Mouse (Mus musculus) MEL (cell line): ENCODE data around the gene Cog7. TPM values are rescaled to one million over a fixed set of nuclear protein-coding genes. Genes with fewer than 3 reads are reported as not detected.

ENCODE experiments used
- DNase-seq: peaks from one replicate; pipeline ENCODE4 v3.0.0; 2011; ENCODE audit warnings: low read depth, low spot score
- H3K27ac ChIP-seq: 2 replicates; pipeline ENCODE4 v1.5.1; 2012; ENCODE audit warnings: low read depth, mild to moderate bottlenecking, control low read depth, low read length, moderate library complexity; ENCODE audit not compliant: control insufficient read depth
- H3K27me3 ChIP-seq, 2 experiments: fragments of 150-350 bp in 1 of 2; sonication (generic) in 1 of 2; 2 replicates each; pipeline ENCODE4 v1.6.1; 2012; ENCODE audit warnings: low read length in 2 of 2, mild to moderate bottlenecking in 2 of 2, improper control_type of control experiment in 1 of 2, moderate library complexity in 1 of 2; ENCODE audit not compliant: insufficient read depth in 2 of 2, control insufficient read depth in 1 of 2
- H3K36me3 ChIP-seq, 2 experiments: 2 replicates each; pipeline ENCODE4 v1.6.1; 2012 to 2014; ENCODE audit warnings: low read length in 2 of 2, improper control_type of control experiment in 1 of 2, inconsistent platforms in 1 of 2, mild to moderate bottlenecking in 1 of 2; ENCODE audit not compliant: insufficient read depth in 2 of 2, control insufficient read depth in 1 of 2
- H3K4me1 ChIP-seq, 2 experiments: fragments of 150-350 bp in 1 of 2; sonication (generic) in 1 of 2; 2 replicates each; pipeline ENCODE4 v1.6.1; 2012; ENCODE audit warnings: low read length in 2 of 2, improper control_type of control experiment in 1 of 2, mild to moderate bottlenecking in 1 of 2; ENCODE audit not compliant: insufficient read depth in 2 of 2, control insufficient read depth in 1 of 2
- H3K4me3 ChIP-seq, 2 experiments: fragments of 150-350 bp in 1 of 2; sonication (generic) in 1 of 2; 2 replicates each; pipeline ENCODE4 v1.5.1; 2012; ENCODE audit warnings: low read depth in 2 of 2, low read length in 2 of 2, mild to moderate bottlenecking in 2 of 2, moderate library complexity in 2 of 2, control low read depth in 1 of 2, improper control_type of control experiment in 1 of 2; ENCODE audit not compliant: control insufficient read depth in 1 of 2, insufficient read depth in 1 of 2
- H3K79me2 ChIP-seq: 2 replicates; pipeline ENCODE4 v1.6.1; 2012; ENCODE audit warnings: mild to moderate bottlenecking, low read length, moderate library complexity; ENCODE audit not compliant: control insufficient read depth, poor library complexity, insufficient read depth
- H3K9ac ChIP-seq: 2 replicates; pipeline ENCODE4 v1.6.1; 2012; ENCODE audit warnings: low read depth, mild to moderate bottlenecking, control low read depth, low read length, moderate library complexity; ENCODE audit not compliant: control insufficient read depth, poor library complexity, severe bottlenecking
- H3K9me3 ChIP-seq: fragments of 150-350 bp; sonication (generic); replicated peaks from 2 replicates; pipeline ENCODE4 v1.6.1; 2012; ENCODE audit warnings: mild to moderate bottlenecking, low read length, improper control_type of control experiment, moderate library complexity; ENCODE audit not compliant: insufficient read depth
- BHLHE40 ChIP-seq: IDR thresholded peaks from 2 replicates; pipeline ENCODE4 v1.6.1; 2012; ENCODE audit warnings: low read depth, mild to moderate bottlenecking, inconsistent platforms, low read length, improper control_type of control experiment, borderline replicate concordance
- CTCF ChIP-seq, 3 experiments: IDR thresholded peaks in 2 of 3; conservative IDR thresholded peaks in 1 of 3; 2 replicates each; pipeline ENCODE4 v1.5.1; 2011 to 2012; ENCODE audit warnings: low read length in 3 of 3, low read depth in 2 of 3, mild to moderate bottlenecking in 2 of 3, improper control_type of control experiment in 1 of 3, inconsistent platforms in 1 of 3, mixed read lengths in 1 of 3, moderate library complexity in 1 of 3; ENCODE audit not compliant: control insufficient read depth in 1 of 3, insufficient read depth in 1 of 3, poor library complexity in 1 of 3, severe bottlenecking in 1 of 3
- ELF1 ChIP-seq: IDR thresholded peaks from 2 replicates; pipeline ENCODE4 v1.6.1; 2014; ENCODE audit warnings: low read depth, mild to moderate bottlenecking, inconsistent platforms, low read length, improper control_type of control experiment, moderate library complexity
- EP300 ChIP-seq, 2 experiments: IDR thresholded peaks; 2 replicates each; pipeline ENCODE4 v1.6.1; 2011; ENCODE audit warnings: improper control_type of control experiment in 2 of 2, low read length in 2 of 2, low read depth in 1 of 2, mild to moderate bottlenecking in 1 of 2
- ETS1 ChIP-seq: IDR thresholded peaks from 2 replicates; pipeline ENCODE4 v1.6.1; 2012; ENCODE audit warnings: low read depth, mild to moderate bottlenecking, inconsistent platforms, low read length, improper control_type of control experiment, moderate library complexity
- GABPA ChIP-seq: IDR thresholded peaks from 2 replicates; pipeline ENCODE4 v1.6.1; 2012; ENCODE audit warnings: low read depth, mild to moderate bottlenecking, inconsistent platforms, low read length, improper control_type of control experiment, moderate library complexity
- GATA1 ChIP-seq: IDR thresholded peaks from 2 replicates; pipeline ENCODE4 v1.6.1; 2011; ENCODE audit warnings: low read depth, low read length, improper control_type of control experiment
- HCFC1 ChIP-seq: IDR thresholded peaks from 2 replicates; pipeline ENCODE4 v1.6.1; 2012; ENCODE audit warnings: low read depth, mild to moderate bottlenecking, inconsistent platforms, low read length, improper control_type of control experiment, moderate library complexity
- MAFK ChIP-seq: IDR thresholded peaks from 2 replicates; pipeline ENCODE4 v1.6.1; 2011; ENCODE audit warnings: low read depth, mild to moderate bottlenecking, low read length, improper control_type of control experiment, borderline replicate concordance
- MEF2A ChIP-seq: IDR thresholded peaks from 2 replicates; pipeline ENCODE4 v1.6.1; 2014; ENCODE audit warnings: low read depth, mild to moderate bottlenecking, inconsistent platforms, low read length, improper control_type of control experiment; ENCODE audit not compliant: poor library complexity, insufficient replicate concordance, severe bottlenecking; ENCODE audit errors: extremely low read depth
- MYB ChIP-seq: IDR thresholded peaks from 2 replicates; pipeline ENCODE4 v1.6.1; 2011; ENCODE audit warnings: mild to moderate bottlenecking, low read depth, low read length, improper control_type of control experiment
- RAD21 ChIP-seq: IDR thresholded peaks from 2 replicates; pipeline ENCODE4 v1.6.1; 2011; ENCODE audit warnings: mild to moderate bottlenecking, low read depth, low read length, improper control_type of control experiment
- RCOR1 ChIP-seq: IDR thresholded peaks from 2 replicates; pipeline ENCODE4 v1.6.1; 2012; ENCODE audit warnings: low read depth, mild to moderate bottlenecking, inconsistent platforms, low read length, improper control_type of control experiment
- SIN3A ChIP-seq: IDR thresholded peaks from 2 replicates; pipeline ENCODE4 v1.6.1; 2012; ENCODE audit warnings: low read length, improper control_type of control experiment, inconsistent platforms
- TAL1 ChIP-seq: IDR thresholded peaks from 2 replicates; pipeline ENCODE4 v1.6.1; 2012; ENCODE audit warnings: mild to moderate bottlenecking, inconsistent platforms, low read length, moderate library complexity, mixed read lengths
- USF2 ChIP-seq, 2 experiments: IDR thresholded peaks; 2 replicates each; pipeline ENCODE4 v1.6.1; 2011 to 2012; ENCODE audit warnings: improper control_type of control experiment in 2 of 2, low read length in 2 of 2, borderline replicate concordance in 1 of 2, inconsistent platforms in 1 of 2, low read depth in 1 of 2, mild to moderate bottlenecking in 1 of 2; ENCODE audit not compliant: insufficient read depth in 1 of 2
- ZMIZ1 ChIP-seq: IDR thresholded peaks from 2 replicates; pipeline ENCODE4 v1.6.1; 2012; ENCODE audit warnings: low read depth, mild to moderate bottlenecking, inconsistent platforms, low read length, improper control_type of control experiment, moderate library complexity
- ZNF384 ChIP-seq: IDR thresholded peaks from 2 replicates; pipeline ENCODE4 v1.6.1; 2012; ENCODE audit warnings: low read depth, mild to moderate bottlenecking, inconsistent platforms, low read length, improper control_type of control experiment
- polyA plus RNA-seq, 2 experiments: library from polyadenylated mRNA; stranded (reverse) in 1 of 2; unstranded in 1 of 2; fragments of >175 nt in 1 of 2; fragments of >200 nt in 1 of 2; gene quantifications; 2 replicates each; pipeline versions ENCODE4 v1.2.1 to v1.2.4; 2012; ENCODE audit warnings: low replicate concordance in 2 of 2, low read depth in 1 of 2; ENCODE audit not compliant: insufficient read length in 2 of 2, insufficient read depth in 1 of 2, missing spikeins in 1 of 2
- total RNA-seq: library from RNA; depleted of rRNA; stranded (reverse); fragments of 300-350 nt; gene quantifications from 2 replicates; pipeline ENCODE4 v1.2.3, GENCODE M21; 2012

The Cog7 gene
- total and polyA plus RNA-seq, 3 experiments: 17.1 to 21.2 TPM; not detected in 1

DNA sequence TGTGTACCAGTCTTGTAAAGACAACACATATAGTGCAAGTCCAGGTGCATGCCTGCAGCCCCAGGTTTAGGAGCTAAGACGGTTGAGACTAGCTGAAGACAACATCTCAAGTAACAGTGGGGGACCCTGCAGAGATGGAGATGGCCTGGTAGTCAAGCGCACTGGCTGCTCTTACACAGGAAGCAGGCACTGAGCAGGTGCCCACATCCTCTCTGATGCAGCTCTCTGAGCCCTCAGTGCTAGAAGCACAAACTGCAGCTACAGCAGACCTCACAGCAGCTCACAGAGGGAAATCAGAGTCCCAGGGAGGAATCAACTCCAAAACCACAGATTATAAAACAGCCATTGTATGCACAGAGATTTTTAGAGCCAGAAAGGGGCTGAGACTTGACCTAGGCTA, 47.2 kb downstream of the Cog7 start:
- no peak overlapping the region for H3K9ac ChIP-seq
- TF ChIP-seq BHLHE40: no peak
- no peak for TF ChIP-seq EP300 (IDR thresholded peaks at IDR 0.05; ENCODE audit: low read depth in 1 of 2, low read length in 2 of 2)
- no peak for TF ChIP-seq TAL1
- no peak for TF ChIP-seq SIN3A
- no peak for TF ChIP-seq MEF2A
- no peak for TF ChIP-seq GATA1
- no peak for TF ChIP-seq ZMIZ1
- TF ChIP-seq MAFK: no peak
- no peak for TF ChIP-seq CTCF (IDR thresholded peaks at IDR 0.05 in 2 of 3, conservative IDR thresholded peaks at IDR 0.05 in 1 of 3; ENCODE audit: control insufficient read depth in 1 of 3, insufficient read depth in 1 of 3, low read depth in 2 of 3, low read length in 3 of 3, poor library complexity in 1 of 3, severe bottlenecking in 1 of 3)
- TF ChIP-seq ZNF384: no peak
- TF ChIP-seq ELF1: no peak
- no peak for TF ChIP-seq RAD21
- TF ChIP-seq USF2 (IDR thresholded peaks at IDR 0.05; ENCODE audit: borderline replicate concordance in 1 of 2, insufficient read depth in 1 of 2, low read depth in 1 of 2, low read length in 2 of 2): no peak
- TF ChIP-seq ETS1: no peak
- TF ChIP-seq RCOR1: no peak
- no peak for TF ChIP-seq HCFC1
- TF ChIP-seq MYB: no peak
- H3K4me1 ChIP-seq: no peaks in the 10 kb centered on the region
- H3K79me2 ChIP-seq: no peaks in the 10 kb centered on the region
- DNase-seq: no peak
- H3K4me3 ChIP-seq: no peak overlapping the region
- no peak overlapping the region for H3K27ac ChIP-seq
- H3K9me3 ChIP-seq: no peaks in the 10 kb centered on the region
- H3K27me3 ChIP-seq: no peaks in the 10 kb centered on the region
- H3K36me3 ChIP-seq: no peaks in the 10 kb centered on the region

DNA sequence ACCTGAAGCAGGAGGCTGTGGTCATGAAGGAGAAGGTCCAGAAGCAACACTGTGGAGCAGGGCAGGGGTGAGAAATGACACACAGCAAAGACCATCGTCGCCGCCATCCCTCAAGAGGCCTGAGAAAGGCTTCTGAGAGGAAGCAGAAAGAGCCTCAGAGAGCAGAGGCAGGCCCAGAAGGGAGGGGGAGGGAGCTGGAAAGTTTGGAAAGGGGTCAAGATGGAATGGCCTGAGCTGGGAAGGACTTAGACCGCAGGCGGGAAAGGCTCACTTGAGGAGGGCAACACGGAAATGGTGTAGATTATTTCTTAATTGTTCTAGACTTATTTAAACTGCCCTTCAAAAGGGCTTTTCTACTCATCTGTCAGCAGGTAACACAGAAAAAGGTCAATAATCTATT, 47.8 kb downstream of the Cog7 start:
- TF ChIP-seq GABPA: no peak
- TF ChIP-seq, all 39 proteins: peak for 0
- Histone ChIP-seq H3K9ac (no peak overlapping the region), H3K9me3 (no peaks in the 10 kb centered on the region), H3K79me2 (no peaks in the 10 kb centered on the region), H3K4me1 (no peaks in the 10 kb centered on the region), H3K36me3 (no peaks in the 10 kb centered on the region), H3K27me3 (no peaks in the 10 kb centered on the region), H3K27ac (no peak overlapping the region), H3K4me3 (no peak overlapping the region)
- DNase-seq: no peak
